Mouse (Mus musculus): ENCODE measurements at regions not wholly inside any gene's neighbourhood (a gene's known extent, or its start where the extent isn't known, plus 50 kb on each side); places are given as distances from the start of the nearest gene placed in this dataset.

GRCm38 (mm10) chr3:144011456-144012025, 193.5 kb downstream of the Lmo4 start:
- WGBS, result 46% methylated on average over 12 of the region's 12 CpGs
- Histone ChIP-seq H3K27ac (ENCODE audit: low read depth, low read length) (no peak overlapping the region), H3K4me1 (ENCODE audit: control insufficient read depth, insufficient read depth, low read length) (no peaks in the 10 kb centered on the region), H3K4me2 (ENCODE audit: low read depth) (no peak overlapping the region), H3K9me3 (ENCODE audit: control insufficient read depth, low read length) (no peaks in the 10 kb centered on the region), H3K36me3 (ENCODE audit: control insufficient read depth, insufficient read depth, low read length) (no peaks in the 10 kb centered on the region), H3K4me3 (ENCODE audit: low read depth, low read length) (no peak overlapping the region), H3K27me3 (ENCODE audit: control insufficient read depth, insufficient read depth, low read length) (no peaks in the 10 kb centered on the region), H3K9ac (ENCODE audit: low read length) (no peak overlapping the region)
- DNase-seq (ENCODE audit: low spot score) (no peak), ATAC-seq (ENCODE audit: insufficient read depth, low FRiP score, low TSS enrichment) (no peak)

DNA sequence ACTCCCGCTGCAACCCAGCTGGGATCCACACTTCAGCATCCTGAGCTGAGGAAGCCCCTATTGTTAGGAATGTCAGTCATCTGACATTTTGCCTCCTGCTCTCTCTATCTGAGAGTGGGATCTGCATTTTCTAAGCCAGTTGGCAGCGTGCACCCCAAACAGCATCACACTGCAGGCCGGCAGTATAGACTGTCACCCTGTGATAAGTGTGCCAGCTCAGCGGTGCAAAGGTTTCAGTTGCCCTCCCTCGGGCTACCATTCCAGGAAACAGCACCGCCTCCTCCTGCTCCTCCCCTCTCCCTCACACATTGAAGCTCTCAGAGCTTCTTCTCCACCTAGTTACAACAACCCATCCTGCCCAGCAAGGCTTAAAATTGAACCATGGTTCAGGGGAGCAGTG, 194.5 kb downstream of the Lmo4 start:
- no peak overlapping the region for H3K4me3 ChIP-seq (ENCODE audit: low read depth, low read length)
- H3K4me1 ChIP-seq (ENCODE audit: control insufficient read depth, insufficient read depth, low read length), result no peaks in the 10 kb centered on the region
- ATAC-seq (ENCODE audit: insufficient read depth, low FRiP score, low TSS enrichment), result no peak
- DNase-seq (ENCODE audit: low spot score), result no peak
- no peaks in the 10 kb centered on the region for H3K9me3 ChIP-seq (ENCODE audit: control insufficient read depth, low read length)
- no peak overlapping the region for H3K4me2 ChIP-seq (ENCODE audit: low read depth)
- H3K27ac ChIP-seq (ENCODE audit: low read depth, low read length), result no peak overlapping the region
- H3K27me3 ChIP-seq (ENCODE audit: control insufficient read depth, insufficient read depth, low read length), result no peaks in the 10 kb centered on the region
- H3K9ac ChIP-seq (ENCODE audit: low read length), result no peak overlapping the region
- no peaks in the 10 kb centered on the region for H3K36me3 ChIP-seq (ENCODE audit: control insufficient read depth, insufficient read depth, low read length)
- 35% methylated on average over 6 of the region's 6 CpGs for WGBS

DNA sequence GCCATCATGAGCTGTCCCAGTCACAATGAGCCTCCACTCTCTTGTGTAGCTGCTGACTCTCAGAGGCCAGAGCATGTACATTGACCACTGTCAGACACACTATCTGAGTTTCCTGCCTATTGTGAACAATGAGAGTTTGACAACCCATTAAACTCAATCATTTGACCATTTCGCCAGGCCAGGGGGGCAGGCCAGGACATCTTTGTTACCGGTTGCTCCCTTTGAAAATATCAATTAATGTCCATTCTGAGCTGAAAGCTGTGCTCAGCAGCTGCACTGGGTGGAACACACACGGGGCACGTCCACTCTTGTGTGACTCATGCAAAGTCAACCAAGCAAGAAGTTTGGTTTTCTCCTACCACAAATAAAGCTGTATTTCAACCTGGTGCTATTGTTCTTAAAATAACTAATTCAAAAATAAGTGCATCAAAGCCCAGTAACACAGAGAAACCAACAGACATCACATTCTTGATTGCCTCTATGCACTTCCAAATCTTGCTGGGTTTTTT, 197.9 kb downstream of the Lmo4 start:
- Histone ChIP-seq H3K4me2 (ENCODE audit: low read depth) (no peak overlapping the region), H3K27me3 (ENCODE audit: control insufficient read depth, insufficient read depth, low read length) (no peaks in the 10 kb centered on the region), H3K4me3 (ENCODE audit: low read depth, low read length) (no peak overlapping the region), H3K9me3 (ENCODE audit: control insufficient read depth, low read length) (no peaks in the 10 kb centered on the region), H3K36me3 (ENCODE audit: control insufficient read depth, insufficient read depth, low read length) (no peaks in the 10 kb centered on the region), H3K9ac (ENCODE audit: low read length) (no peak overlapping the region), H3K27ac (ENCODE audit: low read depth, low read length) (no peak overlapping the region), H3K4me1 (ENCODE audit: control insufficient read depth, insufficient read depth, low read length) (no peaks in the 10 kb centered on the region)
- no peak for ATAC-seq (ENCODE audit: insufficient read depth, low FRiP score, low TSS enrichment)
- DNase-seq (ENCODE audit: low spot score), result no peak
- WGBS, result 52% methylated on average over 4 of the region's 4 CpGs

DNA sequence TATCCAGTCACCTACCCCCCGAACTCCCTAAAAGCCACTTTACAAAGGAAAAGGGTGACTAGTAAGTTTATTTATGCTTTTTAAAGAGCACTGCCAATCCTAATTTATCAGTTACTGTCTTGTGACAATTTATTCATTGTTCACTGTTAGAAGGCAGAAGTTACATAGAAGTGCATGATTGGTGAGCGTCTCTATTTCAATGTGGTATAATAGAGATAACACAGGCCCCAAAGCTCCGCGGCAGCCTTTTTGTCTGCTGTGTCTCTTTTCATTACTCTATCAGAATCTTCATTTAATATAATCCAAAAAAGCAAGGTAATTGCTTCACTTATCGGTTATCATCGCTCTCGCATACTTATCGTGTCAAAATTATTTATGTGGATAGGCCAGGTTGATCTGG, 207.1 kb downstream of the Lmo4 start:
- Histone ChIP-seq H3K27ac (ENCODE audit: low read depth, low read length) (no peak overlapping the region), H3K9ac (ENCODE audit: low read length) (no peak overlapping the region), H3K27me3 (ENCODE audit: control insufficient read depth, insufficient read depth, low read length) (no peaks in the 10 kb centered on the region), H3K9me3 (ENCODE audit: control insufficient read depth, low read length) (no peaks in the 10 kb centered on the region), H3K4me1 (ENCODE audit: control insufficient read depth, insufficient read depth, low read length) (no peaks in the 10 kb centered on the region), H3K36me3 (ENCODE audit: control insufficient read depth, insufficient read depth, low read length) (no peaks in the 10 kb centered on the region), H3K4me3 (ENCODE audit: low read depth, low read length) (no peak overlapping the region), H3K4me2 (ENCODE audit: low read depth) (no peak overlapping the region)
- 91% methylated on average over 8 of the region's 8 CpGs for WGBS
- ATAC-seq (ENCODE audit: insufficient read depth, low FRiP score, low TSS enrichment) (no peak), DNase-seq (ENCODE audit: low spot score) (no peak)

- H3K27ac ChIP-seq (ENCODE audit: low read depth, low read length), result no peak overlapping the region
- H3K4me2 ChIP-seq (ENCODE audit: low read depth), result no peak overlapping the region
- H3K4me1 ChIP-seq (ENCODE audit: control insufficient read depth, insufficient read depth, low read length), result no peaks in the 10 kb centered on the region
- no peak overlapping the region for H3K4me3 ChIP-seq (ENCODE audit: low read depth, low read length)
- no peaks in the 10 kb centered on the region for H3K36me3 ChIP-seq (ENCODE audit: control insufficient read depth, insufficient read depth, low read length)
- no peak for ATAC-seq (ENCODE audit: insufficient read depth, low FRiP score, low TSS enrichment)
- no peaks in the 10 kb centered on the region for H3K9me3 ChIP-seq (ENCODE audit: control insufficient read depth, low read length)
- no peak for DNase-seq (ENCODE audit: low spot score)
- WGBS, result 88% methylated on average over 3 of the region's 3 CpGs
- H3K27me3 ChIP-seq (ENCODE audit: control insufficient read depth, insufficient read depth, low read length), result no peaks in the 10 kb centered on the region
- H3K9ac ChIP-seq (ENCODE audit: low read length), result no peak overlapping the region
Measured at GRCm38 (mm10) chr3:143995045-143995444, 210.0 kb downstream of the Lmo4 start.

- ATAC-seq (ENCODE audit: insufficient read depth, low FRiP score, low TSS enrichment) (no peak), DNase-seq (ENCODE audit: low spot score) (no peak)
- Histone ChIP-seq H3K27me3 (ENCODE audit: control insufficient read depth, insufficient read depth, low read length) (no peaks in the 10 kb centered on the region), H3K4me2 (ENCODE audit: low read depth) (no peak overlapping the region), H3K9me3 (ENCODE audit: control insufficient read depth, low read length) (no peaks in the 10 kb centered on the region), H3K4me1 (ENCODE audit: control insufficient read depth, insufficient read depth, low read length) (no peaks in the 10 kb centered on the region), H3K36me3 (ENCODE audit: control insufficient read depth, insufficient read depth, low read length) (no peaks in the 10 kb centered on the region), H3K9ac (ENCODE audit: low read length) (no peak overlapping the region), H3K4me3 (ENCODE audit: low read depth, low read length) (no peak overlapping the region), H3K27ac (ENCODE audit: low read depth, low read length) (no peak overlapping the region)
- 85% methylated on average over 4 of the region's 4 CpGs for WGBS
Measured at GRCm38 (mm10) chr3:143988991-143989390, 216.0 kb downstream of the Lmo4 start.

DNA sequence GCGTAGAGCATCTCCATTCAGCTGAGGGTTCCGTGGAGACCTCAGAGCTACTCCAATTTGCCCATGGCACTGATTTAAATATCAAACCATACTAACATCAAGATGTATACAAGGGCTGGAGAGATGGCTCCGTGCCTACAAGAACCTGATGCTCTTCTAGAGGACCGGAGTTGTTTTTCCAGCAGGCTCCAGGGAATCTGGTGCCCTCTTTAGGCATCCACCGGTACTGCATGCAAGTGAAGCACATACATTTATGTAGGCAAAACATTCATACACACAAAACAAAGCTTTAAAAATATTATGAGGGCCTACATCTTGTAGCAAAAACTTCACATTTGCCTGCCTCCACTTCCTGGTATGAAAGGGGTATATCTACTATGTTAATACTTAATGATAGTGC, 217.0 kb downstream of the Lmo4 start:
- Histone ChIP-seq H3K36me3 (ENCODE audit: control insufficient read depth, insufficient read depth, low read length) (no peaks in the 10 kb centered on the region), H3K9ac (ENCODE audit: low read length) (no peak overlapping the region), H3K9me3 (ENCODE audit: control insufficient read depth, low read length) (no peaks in the 10 kb centered on the region), H3K4me1 (ENCODE audit: control insufficient read depth, insufficient read depth, low read length) (no peaks in the 10 kb centered on the region), H3K4me3 (ENCODE audit: low read depth, low read length) (no peak overlapping the region), H3K27ac (ENCODE audit: low read depth, low read length) (no peak overlapping the region), H3K4me2 (ENCODE audit: low read depth) (no peak overlapping the region), H3K27me3 (ENCODE audit: control insufficient read depth, insufficient read depth, low read length) (no peaks in the 10 kb centered on the region)
- 95% methylated on average over 5 of the region's 5 CpGs for whole genome bisulfite sequencing
- no peak for ATAC-seq (ENCODE audit: insufficient read depth, low FRiP score, low TSS enrichment)
- DNase-seq (ENCODE audit: low spot score), result no peak

- ATAC-seq (ENCODE audit: insufficient read depth, low FRiP score, low TSS enrichment), result no peak
- no peaks in the 10 kb centered on the region for H3K4me1 ChIP-seq (ENCODE audit: control insufficient read depth, insufficient read depth, low read length)
- 97% methylated on average over 2 of the region's 2 CpGs for WGBS
Measured at GRCm38 (mm10) chr3:143986798-143987197, 218.2 kb downstream of the Lmo4 start.

DNA sequence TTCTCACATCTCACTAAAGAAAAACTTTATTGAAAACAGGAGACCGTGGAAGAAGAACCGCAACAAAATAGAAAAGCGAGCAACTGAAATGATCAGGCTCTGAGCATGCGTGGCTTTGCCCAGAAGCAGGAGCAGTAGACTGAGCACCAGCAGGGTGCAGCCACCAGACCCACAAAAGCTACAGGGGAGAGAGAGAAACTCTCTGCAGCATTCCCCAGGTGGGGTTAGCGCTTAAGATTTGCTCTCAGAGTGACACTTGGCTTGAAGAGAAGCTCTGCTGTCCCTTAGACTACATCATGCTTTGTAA, 218.9 kb downstream of the Lmo4 start:
- ATAC-seq (ENCODE audit: insufficient read depth, low FRiP score, low TSS enrichment) (no peak), DNase-seq (ENCODE audit: low spot score) (no peak)
- Histone ChIP-seq H3K27me3 (ENCODE audit: control insufficient read depth, insufficient read depth, low read length) (no peaks in the 10 kb centered on the region), H3K4me2 (ENCODE audit: low read depth) (no peak overlapping the region), H3K36me3 (ENCODE audit: control insufficient read depth, insufficient read depth, low read length) (no peaks in the 10 kb centered on the region), H3K27ac (ENCODE audit: low read depth, low read length) (no peak overlapping the region), H3K9me3 (ENCODE audit: control insufficient read depth, low read length) (no peaks in the 10 kb centered on the region), H3K9ac (ENCODE audit: low read length) (no peak overlapping the region), H3K4me3 (ENCODE audit: low read depth, low read length) (no peak overlapping the region), H3K4me1 (ENCODE audit: control insufficient read depth, insufficient read depth, low read length) (no peaks in the 10 kb centered on the region)
- 70% methylated on average over 5 of the region's 5 CpGs for WGBS

More at GRCm38 (mm10) chr3:143986798-143987197, 218.2 kb downstream of the Lmo4 start:
- DNase-seq (ENCODE audit: low spot score), result no peak
- Histone ChIP-seq H3K27me3 (ENCODE audit: control insufficient read depth, insufficient read depth, low read length) (no peaks in the 10 kb centered on the region), H3K4me2 (ENCODE audit: low read depth) (no peak overlapping the region), H3K9ac (ENCODE audit: low read length) (no peak overlapping the region), H3K9me3 (ENCODE audit: control insufficient read depth, low read length) (no peaks in the 10 kb centered on the region), H3K4me3 (ENCODE audit: low read depth, low read length) (no peak overlapping the region), H3K36me3 (ENCODE audit: control insufficient read depth, insufficient read depth, low read length) (no peaks in the 10 kb centered on the region), H3K27ac (ENCODE audit: low read depth, low read length) (no peak overlapping the region)
